Mouse (Mus musculus): ENCODE measurements around the gene Edem3. TPM values are rescaled to one million over a fixed set of nuclear protein-coding genes. Genes with fewer than 3 reads are reported as not detected.

Gene Edem3
- polyA plus RNA-seq, 1 experiment: 8.6 TPM

DNA sequence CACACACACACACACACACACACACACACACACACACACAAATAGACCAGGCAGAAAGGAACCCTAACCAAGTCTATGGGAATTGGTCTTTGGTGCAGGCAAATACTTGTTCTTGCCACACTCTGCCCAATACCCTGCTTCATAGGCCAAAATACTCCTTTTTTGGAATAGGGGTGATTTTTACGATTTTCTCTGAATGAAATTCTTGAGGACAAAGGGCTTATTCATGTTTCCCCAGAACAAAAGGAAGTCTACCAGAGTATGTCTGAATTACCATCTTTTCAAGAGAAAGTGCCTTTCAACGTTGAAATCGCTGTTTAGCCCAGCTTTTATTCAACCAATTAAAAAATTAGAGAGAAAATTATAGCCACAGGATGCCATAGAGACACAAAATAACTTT is 96.8 kb downstream of the Edem3 start:
- WGBS: 85% methylated on average over 3 of the region's 3 CpGs
- TF ChIP-seq CTCF (IDR thresholded peaks at IDR 0.05; ENCODE audit: control insufficient read depth, insufficient read depth, low read length) (no peak), POLR2A (IDR thresholded peaks at IDR 0.05; ENCODE audit: borderline replicate concordance, control insufficient read depth, low read depth, low read length) (no peak)
- no peak overlapping the region for H3K27ac ChIP-seq (ENCODE audit: control insufficient read depth, insufficient read depth, low read depth, low read length, poor library complexity)
- H3K4me1 ChIP-seq (ENCODE audit: control insufficient read depth, insufficient read depth, low read length): no peaks in the 10 kb centered on the region
- no peak overlapping the region for H3K4me3 ChIP-seq (replicated peaks; ENCODE audit: control insufficient read depth, low read depth, low read length)

DNA sequence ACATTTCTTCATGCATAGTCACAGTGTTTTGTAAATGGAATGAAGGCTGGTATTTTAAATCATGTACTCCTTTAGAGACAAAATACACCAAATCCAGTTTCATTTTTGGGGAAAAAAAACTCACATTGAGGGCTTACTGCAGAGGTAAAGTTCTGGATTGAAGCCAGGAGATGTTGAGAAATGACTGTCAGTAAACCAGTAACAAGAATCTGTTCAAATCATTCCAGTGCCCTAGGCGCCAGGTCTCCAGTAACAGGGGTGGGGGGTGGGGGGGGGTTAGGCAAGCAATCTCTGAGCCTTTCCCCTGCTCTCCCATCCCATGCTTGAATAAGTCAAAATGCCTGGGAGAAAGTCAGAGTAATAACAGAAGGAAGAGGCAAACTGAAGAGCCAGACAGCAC is 100.4 kb downstream of the Edem3 start:
- no peak overlapping the region for H3K4me3 ChIP-seq (replicated peaks; ENCODE audit: control insufficient read depth, low read depth, low read length)
- no peak overlapping the region for H3K27ac ChIP-seq (ENCODE audit: control insufficient read depth, insufficient read depth, low read depth, low read length, poor library complexity)
- no peaks in the 10 kb centered on the region for H3K4me1 ChIP-seq (ENCODE audit: control insufficient read depth, insufficient read depth, low read length)
- TF ChIP-seq POLR2A (IDR thresholded peaks at IDR 0.05; ENCODE audit: borderline replicate concordance, control insufficient read depth, low read depth, low read length) (no peak), CTCF (IDR thresholded peaks at IDR 0.05; ENCODE audit: control insufficient read depth, insufficient read depth, low read length) (no peak)
- 35% methylated on average over 1 of the region's 1 CpGs for WGBS

DNA sequence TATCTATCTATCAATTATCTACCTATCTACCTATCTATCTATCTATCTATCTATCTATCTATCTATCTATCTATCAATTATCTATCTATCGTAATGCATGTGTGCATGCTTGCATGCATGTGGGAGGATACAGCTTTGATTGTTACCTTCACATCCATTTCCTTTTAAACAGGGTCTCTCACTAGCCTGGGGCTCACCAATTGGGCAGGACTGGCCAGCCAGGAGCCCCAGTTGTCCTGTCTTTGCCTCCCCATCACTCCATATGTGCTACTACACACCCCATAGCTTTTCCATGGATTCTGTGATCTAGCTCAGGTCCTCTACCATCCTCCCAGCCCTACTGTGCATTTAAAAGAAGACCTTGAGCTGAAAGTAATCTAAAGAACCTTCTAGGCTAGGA is 103.3 kb downstream of the Edem3 start:
- WGBS: 91% methylated on average over 1 of the region's 1 CpGs
- H3K27ac ChIP-seq (ENCODE audit: control insufficient read depth, insufficient read depth, low read depth, low read length, poor library complexity): no peak overlapping the region
- no peak overlapping the region for H3K4me3 ChIP-seq (replicated peaks; ENCODE audit: control insufficient read depth, low read depth, low read length)
- TF ChIP-seq CTCF (IDR thresholded peaks at IDR 0.05; ENCODE audit: control insufficient read depth, insufficient read depth, low read length) (no peak), POLR2A (IDR thresholded peaks at IDR 0.05; ENCODE audit: borderline replicate concordance, control insufficient read depth, low read depth, low read length) (no peak)
- H3K4me1 ChIP-seq (ENCODE audit: control insufficient read depth, insufficient read depth, low read length): no peaks in the 10 kb centered on the region

DNA sequence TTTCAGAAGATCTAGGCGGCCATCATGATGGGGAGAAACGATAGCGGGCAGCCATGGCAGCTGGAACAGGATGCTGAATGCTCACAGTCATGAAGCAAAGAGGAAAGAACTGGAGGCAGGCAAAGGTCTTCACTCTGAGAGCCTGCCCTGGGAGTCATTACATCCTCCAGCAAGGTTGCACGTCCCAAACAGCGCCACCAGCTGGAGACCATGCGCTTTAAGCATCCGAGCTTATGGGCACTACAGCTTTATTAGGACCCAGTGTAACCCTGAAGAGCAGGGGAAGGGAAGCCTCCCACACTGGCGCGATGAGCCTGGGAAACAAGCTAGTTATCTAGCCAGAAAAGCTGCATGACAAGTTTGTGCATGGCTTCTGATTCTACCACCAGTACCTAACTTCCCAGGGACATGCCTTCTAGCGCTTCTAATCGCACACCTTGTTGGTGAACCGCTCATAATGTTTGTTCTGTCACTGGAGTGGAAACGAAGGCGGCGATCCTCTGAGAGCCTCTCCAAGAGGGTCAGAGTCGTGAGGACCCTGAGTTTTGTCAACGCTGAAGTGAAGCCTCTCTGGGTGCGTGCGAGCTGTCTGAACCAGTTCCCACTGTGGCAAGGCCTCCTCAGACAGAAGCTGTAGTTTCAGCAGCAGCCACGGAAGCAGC is 106.3 kb downstream of the Edem3 start:
- no peak overlapping the region for H3K4me3 ChIP-seq (replicated peaks; ENCODE audit: control insufficient read depth, low read depth, low read length)
- H3K27ac ChIP-seq (ENCODE audit: control insufficient read depth, insufficient read depth, low read depth, low read length, poor library complexity): no peak overlapping the region
- 75% methylated on average over 20 of the region's 20 CpGs for WGBS
- no peaks in the 10 kb centered on the region for H3K4me1 ChIP-seq (ENCODE audit: control insufficient read depth, insufficient read depth, low read length)
- TF ChIP-seq CTCF (IDR thresholded peaks at IDR 0.05; ENCODE audit: control insufficient read depth, insufficient read depth, low read length) (no peak), POLR2A (IDR thresholded peaks at IDR 0.05; ENCODE audit: borderline replicate concordance, control insufficient read depth, low read depth, low read length) (no peak)

DNA sequence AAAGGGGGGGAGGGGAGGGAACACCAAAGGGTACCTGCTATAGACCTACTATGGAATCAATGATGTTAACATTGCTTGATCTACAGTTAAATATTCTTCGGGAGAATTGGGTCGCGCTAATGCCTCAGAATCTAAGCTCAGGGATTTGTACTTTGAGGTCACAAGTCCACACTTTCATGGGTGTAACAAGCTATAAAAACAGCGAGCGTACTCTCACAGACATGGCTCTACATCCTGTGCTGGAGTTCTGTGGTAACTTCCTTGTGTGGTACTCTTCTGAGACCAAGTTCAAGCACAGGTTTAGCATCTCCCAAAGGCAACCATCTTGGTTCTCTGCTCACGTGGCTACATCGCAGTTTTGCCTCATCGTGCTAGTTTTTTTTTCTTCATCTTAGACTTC is 106.9 kb downstream of the Edem3 start:
- no peak overlapping the region for H3K4me3 ChIP-seq (replicated peaks; ENCODE audit: control insufficient read depth, low read depth, low read length)
- TF ChIP-seq CTCF (IDR thresholded peaks at IDR 0.05; ENCODE audit: control insufficient read depth, insufficient read depth, low read length) (no peak), POLR2A (IDR thresholded peaks at IDR 0.05; ENCODE audit: borderline replicate concordance, control insufficient read depth, low read depth, low read length) (no peak)
- H3K27ac ChIP-seq (ENCODE audit: control insufficient read depth, insufficient read depth, low read depth, low read length, poor library complexity): no peak overlapping the region
- 88% methylated on average over 8 of the region's 8 CpGs for WGBS
- no peaks in the 10 kb centered on the region for H3K4me1 ChIP-seq (ENCODE audit: control insufficient read depth, insufficient read depth, low read length)

DNA sequence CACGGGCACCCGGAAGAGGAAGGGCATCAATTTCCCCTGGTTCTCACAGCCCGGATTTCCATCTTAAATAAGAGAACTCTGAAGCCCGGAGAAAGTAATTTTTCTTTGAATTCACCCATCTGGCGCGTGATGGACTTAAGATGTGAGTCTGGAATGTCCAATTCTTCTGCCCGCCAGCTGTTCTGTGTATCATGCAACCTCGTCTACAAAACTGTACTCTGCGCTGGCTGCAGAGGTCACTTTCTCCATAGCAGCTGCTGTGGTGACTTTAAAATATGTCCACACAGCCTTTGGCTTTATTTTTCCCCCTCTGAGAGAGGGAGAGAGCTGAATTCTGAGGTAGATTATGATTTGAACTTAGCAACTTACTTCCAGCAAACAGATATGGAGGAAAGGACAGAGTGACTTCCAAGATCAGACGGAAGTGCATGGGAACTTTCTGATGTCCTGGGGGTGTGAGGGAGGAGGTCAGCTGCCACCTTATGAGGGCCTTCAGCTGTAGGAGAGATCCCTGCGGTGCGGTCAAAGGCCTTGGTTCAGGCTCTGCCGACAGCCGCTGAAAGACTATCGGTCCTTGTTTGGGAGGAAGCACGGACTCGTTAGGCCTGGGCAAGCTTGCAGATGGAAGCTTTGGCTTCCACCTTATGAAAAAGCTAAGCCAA is 108.1 kb downstream of the Edem3 start:
- Histone ChIP-seq H3K27ac (ENCODE audit: control insufficient read depth, insufficient read depth, low read depth, low read length, poor library complexity) (no peak overlapping the region), H3K4me1 (ENCODE audit: control insufficient read depth, insufficient read depth, low read length) (no peaks in the 10 kb centered on the region), H3K4me3 (replicated peaks; ENCODE audit: control insufficient read depth, low read depth, low read length) (no peak overlapping the region)
- WGBS: 88% methylated on average over 17 of the region's 17 CpGs
- TF ChIP-seq CTCF (IDR thresholded peaks at IDR 0.05; ENCODE audit: control insufficient read depth, insufficient read depth, low read length) (no peak), POLR2A (IDR thresholded peaks at IDR 0.05; ENCODE audit: borderline replicate concordance, control insufficient read depth, low read depth, low read length) (no peak)

DNA sequence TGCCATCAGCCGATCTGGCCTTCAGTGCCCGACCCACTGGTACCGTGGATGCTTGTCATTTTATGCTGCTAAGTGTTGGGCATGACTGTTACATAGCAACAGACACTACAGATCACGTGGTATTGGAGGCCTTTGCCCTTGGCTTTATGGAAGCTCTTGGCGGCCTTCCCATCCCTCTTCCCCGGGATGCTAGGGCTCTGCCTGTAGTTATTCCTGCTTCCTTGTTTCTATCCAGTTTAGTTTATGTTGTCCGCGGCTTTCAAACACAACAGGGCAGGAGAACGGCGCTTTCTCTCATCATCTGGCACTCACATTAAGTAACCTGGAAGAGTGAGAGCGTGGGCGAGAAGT is 108.6 kb downstream of the Edem3 start:
- no peak overlapping the region for H3K27ac ChIP-seq (ENCODE audit: control insufficient read depth, insufficient read depth, low read depth, low read length, poor library complexity)
- 91% methylated on average over 12 of the region's 12 CpGs for WGBS
- no peak for TF ChIP-seq POLR2A (IDR thresholded peaks at IDR 0.05; ENCODE audit: borderline replicate concordance, control insufficient read depth, low read depth, low read length)
- no peak for TF ChIP-seq CTCF (IDR thresholded peaks at IDR 0.05; ENCODE audit: control insufficient read depth, insufficient read depth, low read length)
- no peaks in the 10 kb centered on the region for H3K4me1 ChIP-seq (ENCODE audit: control insufficient read depth, insufficient read depth, low read length)
- H3K4me3 ChIP-seq (replicated peaks; ENCODE audit: control insufficient read depth, low read depth, low read length): no peak overlapping the region

DNA sequence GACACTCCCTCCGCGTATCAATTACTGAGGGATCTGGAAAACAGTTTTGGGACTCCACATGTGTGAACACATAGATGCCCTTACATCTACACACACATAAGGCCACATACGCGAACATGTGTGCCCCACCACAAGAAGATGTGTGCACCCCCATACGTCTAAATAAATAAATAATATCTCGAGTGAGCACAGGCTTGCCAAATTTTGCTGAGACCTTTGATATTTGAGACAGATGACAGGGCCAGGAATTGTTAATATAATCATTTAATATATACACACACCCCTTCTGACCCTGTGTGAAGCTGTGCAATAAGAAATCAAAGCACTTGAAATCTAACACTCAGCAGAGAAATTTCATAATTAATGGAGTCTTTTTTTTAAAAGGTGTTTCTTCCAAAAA is 109.2 kb downstream of the Edem3 start:
- Histone ChIP-seq H3K27ac (ENCODE audit: control insufficient read depth, insufficient read depth, low read depth, low read length, poor library complexity) (no peak overlapping the region), H3K4me3 (replicated peaks; ENCODE audit: control insufficient read depth, low read depth, low read length) (no peak overlapping the region), H3K4me1 (ENCODE audit: control insufficient read depth, insufficient read depth, low read length) (no peaks in the 10 kb centered on the region)
- TF ChIP-seq POLR2A (IDR thresholded peaks at IDR 0.05; ENCODE audit: borderline replicate concordance, control insufficient read depth, low read depth, low read length): no peak
- TF ChIP-seq CTCF (IDR thresholded peaks at IDR 0.05; ENCODE audit: control insufficient read depth, insufficient read depth, low read length): no peak
- 96% methylated on average over 6 of the region's 6 CpGs for WGBS

Other genes starting within 250 kb of the Edem3 start
- 9.5 and 16.9 TPM in 2 replicates for gene Fam129a, start 184.2 kb upstream of the Edem3 start, polyA plus RNA-seq (2011; ENCODE audit: insufficient read depth, insufficient read length, low replicate concordance, missing spikeins)